Mouse (Mus musculus) heart, postnatal 36 days (tissue): ENCODE data around the gene Fam173b. TPM values are rescaled to one million over a fixed set of nuclear protein-coding genes. Genes with fewer than 3 reads are reported as not detected.

Source experiments
- DNase-seq, 2 experiments: peaks; one replicate each; pipeline ENCODE4 v3.0.0; 2021 to 2022
- intact Hi-C: fragments of 180-260 bp; cut with DNase I; formaldehyde crosslinking; loops from one replicate; pipeline ENCODE4 v1.15.1; 2025
- total RNA-seq, 2 experiments: library from RNA; stranded (reverse); gene quantifications; 2 replicates each; pipeline ENCODE4 v1.2.3; 2021

The Fam173b gene
- total RNA-seq, 2 experiments from 2014 or later = 15.3 to 20.4 TPM

GRCm38 (mm10) chr15:31627277-31628154 lies 25.9 kb downstream of the Fam173b start:
- intact Hi-C loops = no loop called here
- no peak for DNase-seq

- intact Hi-C loops = no loop called here
- no peak for DNase-seq
Observed at GRCm38 (mm10) chr15:31628180-31628579, 26.5 kb downstream of the Fam173b start.

- intact Hi-C loops = no loop called here
- no peak for DNase-seq
Observed at GRCm38 (mm10) chr15:31629556-31629955, 27.9 kb downstream of the Fam173b start.

GRCm38 (mm10) chr15:31631396-31631858 lies 29.8 kb downstream of the Fam173b start:
- DNase-seq = no peak
- intact Hi-C loops = no loop called here

GRCm38 (mm10) chr15:31632478-31632877 lies 30.8 kb downstream of the Fam173b start:
- no peak for DNase-seq
- intact Hi-C loops = no loop called here

- intact Hi-C loops = no loop called here
- no peak for DNase-seq
Observed at GRCm38 (mm10) chr15:31634582-31634981, 32.9 kb downstream of the Fam173b start.

GRCm38 (mm10) chr15:31636091-31636595 lies 34.5 kb downstream of the Fam173b start:
- intact Hi-C loops = no loop called here

GRCm38 (mm10) chr15:31647225-31647624 lies 45.6 kb downstream of the Fam173b start:
- intact Hi-C loops = no loop called here
- no peak for DNase-seq

More at GRCm38 (mm10) chr15:31636091-31636595, 34.5 kb downstream of the Fam173b start:
- DNase-seq = no peak

- DNase-seq = no peak
- intact Hi-C loops = no loop called here
Observed at GRCm38 (mm10) chr15:31647851-31648569, 46.4 kb downstream of the Fam173b start.

GRCm38 (mm10) chr15:31649691-31650090 lies 48.0 kb downstream of the Fam173b start:
- intact Hi-C loops = no loop called here
- DNase-seq = no peak

- DNase-seq = no peak
- intact Hi-C loops = no loop called here
Observed at GRCm38 (mm10) chr15:31650821-31651220, 49.2 kb downstream of the Fam173b start.

- intact Hi-C loops = no loop called here
- DNase-seq = no peak
Observed at GRCm38 (mm10) chr15:31660133-31660795, 58.6 kb downstream of the Fam173b start.

GRCm38 (mm10) chr15:31660844-31661243 lies 59.2 kb downstream of the Fam173b start:
- DNase-seq = no peak
- intact Hi-C loops = no loop called here

- intact Hi-C loops = no loop called here
- no peak for DNase-seq
Observed at GRCm38 (mm10) chr15:31661802-31662201, 60.1 kb downstream of the Fam173b start.

- no peak for DNase-seq
- intact Hi-C loops = no loop called here
Observed at GRCm38 (mm10) chr15:31663074-31663473, 61.4 kb downstream of the Fam173b start.

Other genes with a start within 250 kb of the Fam173b start
- gene Ankrd33b, start 234.1 kb upstream of the Fam173b start, total RNA-seq = 10 to 100 TPM; 22.9 to 32.0 TPM
- not detected for gene Ropn1l, start 148.1 kb upstream of the Fam173b start, total RNA-seq
- gene March6, start 70.8 kb upstream of the Fam173b start, total RNA-seq = 100 to 1,000 TPM; 108 to 117 TPM
- 10 to 100 TPM; 36.4 to 38.8 TPM for gene Cmbl, start 36.5 kb upstream of the Fam173b start, total RNA-seq
- gene Cct5, start within 50 bp of the Fam173b start, total RNA-seq = 100 to 1,000 TPM; 148 to 149 TPM